Mouse (Mus musculus) megakaryocyte, embryonic 14.5 days (primary cell): ENCODE data around the gene Syne4. TPM values are rescaled to one million over a fixed set of nuclear protein-coding genes. Genes with fewer than 3 reads are reported as not detected.

Source experiments
- H3K27me3 ChIP-seq: replicated peaks from 2 replicates; pipeline ENCODE3; 2012; ENCODE audit warnings: inconsistent platforms
- H3K36me3 ChIP-seq: replicated peaks from 2 replicates; pipeline ENCODE3; 2012; ENCODE audit warnings: low read length, inconsistent platforms, mixed read lengths
- H3K4me1 ChIP-seq: 2 replicates; pipeline ENCODE4 v1.6.1; 2012; ENCODE audit warnings: inconsistent platforms
- H3K4me3 ChIP-seq: replicated peaks from 2 replicates; pipeline ENCODE3; 2012; ENCODE audit warnings: moderate library complexity, mild to moderate bottlenecking, inconsistent platforms
- H3K9me3 ChIP-seq: 2 replicates; pipeline ENCODE4 v1.6.1; 2012; ENCODE audit warnings: inconsistent platforms
- FLI1 ChIP-seq: IDR thresholded peaks from 2 replicates; pipeline ENCODE4 v1.6.1; 2012; ENCODE audit warnings: low read length, inconsistent platforms, mixed read lengths
- GATA1 ChIP-seq: IDR thresholded peaks from 3 replicates; pipeline ENCODE4 v1.6.1; 2012; ENCODE audit warnings: mixed read lengths, low read length, inconsistent platforms, borderline replicate concordance
- polyA plus RNA-seq: library from polyadenylated mRNA; stranded (reverse); fragments of >175 nt; gene quantifications from 2 replicates; pipeline ENCODE4 v1.2.3, GENCODE M21; 2012; ENCODE audit warnings: low replicate concordance; ENCODE audit not compliant: insufficient read depth

Gene Syne4
- polyA plus RNA-seq, 1 experiment = 2.6 TPM

GRCm38 (mm10) chr7:30363344-30363738, 48.7 kb downstream of the Syne4 start:
- H3K4me3 ChIP-seq = no peak overlapping the region
- TF ChIP-seq GATA1 = no peak
- no peak for TF ChIP-seq FLI1
- H3K9me3 ChIP-seq = no peaks in the 10 kb centered on the region
- no peaks in the 10 kb centered on the region for H3K36me3 ChIP-seq
- peaks cover 83% of the 10 kb centered on the region for H3K27me3 ChIP-seq
- peaks cover 3% of the 10 kb centered on the region; the same call in 1 of the 2 replicates for H3K4me1 ChIP-seq

- Histone ChIP-seq H3K27me3 (peaks cover 70% of the 10 kb centered on the region), H3K9me3 (no peaks in the 10 kb centered on the region), H3K4me3 (no peak overlapping the region), H3K4me1 (peaks cover 3% of the 10 kb centered on the region; the same call in 1 of the 2 replicates), H3K36me3 (no peaks in the 10 kb centered on the region)
- TF ChIP-seq FLI1 = no peak
- no peak for TF ChIP-seq GATA1
Observed at GRCm38 (mm10) chr7:30367466-30367865, 52.9 kb downstream of the Syne4 start.

Other genes starting within 250 kb of the Syne4 start
- gene Zfp82, start 241.9 kb upstream of the Syne4 start, polyA plus RNA-seq = 0.21 TPM in 1 of 2 replicates, not detected in the other
- gene Gm26920, start 224.4 kb upstream of the Syne4 start, polyA plus RNA-seq = not detected in 2 replicates
- gene Zfp566, start 224.3 kb upstream of the Syne4 start, polyA plus RNA-seq = 0.37 TPM in 1 of 2 replicates, not detected in the other
- gene Zfp260, start 220.0 kb upstream of the Syne4 start, polyA plus RNA-seq = 0.26 TPM in 1 of 2 replicates, not detected in the other
- gene Zfp382, start 192.9 kb upstream of the Syne4 start, polyA plus RNA-seq = not detected in 2 replicates
- 2.6 TPM in 1 of 2 replicates, not detected in the other for gene Zfp146, start 145.1 kb upstream of the Syne4 start, polyA plus RNA-seq
- 2.4 TPM in 1 of 2 replicates, not detected in the other for gene Cox7a1, start 130.7 kb upstream of the Syne4 start, polyA plus RNA-seq
- 122 and 208 TPM in 2 replicates for gene Capns1, start 116.0 kb upstream of the Syne4 start, polyA plus RNA-seq
- 13.7 and 67.3 TPM in 2 replicates for gene Polr2i, start 82.9 kb upstream of the Syne4 start, polyA plus RNA-seq
- 21.7 and 73.2 TPM in 2 replicates for gene Tbcb, start 82.5 kb upstream of the Syne4 start, polyA plus RNA-seq
- gene Ovol3, start 79.1 kb upstream of the Syne4 start, polyA plus RNA-seq = not detected in 2 replicates
- gene Thap8, start 34.7 kb upstream of the Syne4 start, polyA plus RNA-seq = not detected in 2 replicates
- 35.7 and 93.0 TPM in 2 replicates for gene Wdr62, start 34.4 kb upstream of the Syne4 start, polyA plus RNA-seq
- 0.34 TPM in 1 of 2 replicates, not detected in the other for gene Clip3, start 23.1 kb upstream of the Syne4 start, polyA plus RNA-seq
- gene Alkbh6, start 6.1 kb upstream of the Syne4 start, polyA plus RNA-seq = 78.7 and 108 TPM in 2 replicates
- 0.25 TPM in 1 of 2 replicates, not detected in the other for gene E130208F15Rik, start 6.9 kb downstream of the Syne4 start, polyA plus RNA-seq
- 9.8 and 13.7 TPM in 2 replicates for gene Sdhaf1, start 9.1 kb downstream of the Syne4 start, polyA plus RNA-seq
- not detected in 2 replicates for gene Lrfn3, start 48.0 kb downstream of the Syne4 start, polyA plus RNA-seq
- 20.9 and 273 TPM in 2 replicates for gene Tyrobp, start 99.0 kb downstream of the Syne4 start, polyA plus RNA-seq
- gene Hcst, start 105.0 kb downstream of the Syne4 start, polyA plus RNA-seq = 11.1 and 14.2 TPM in 2 replicates
- 8.3 and 10.0 TPM in 2 replicates for gene Nfkbid, start 106.9 kb downstream of the Syne4 start, polyA plus RNA-seq
- gene Aplp1, start 130.7 kb downstream of the Syne4 start, polyA plus RNA-seq = 2.1 and 5.5 TPM in 2 replicates
- gene Kirrel2, start 142.9 kb downstream of the Syne4 start, polyA plus RNA-seq = not detected in 2 replicates
- gene Nphs1, start 143.5 kb downstream of the Syne4 start, polyA plus RNA-seq = not detected in 2 replicates
- not detected in 2 replicates for gene Prodh2, start 178.8 kb downstream of the Syne4 start, polyA plus RNA-seq
- 12.9 and 43.1 TPM in 2 replicates for gene Arhgap33, start 220.3 kb downstream of the Syne4 start, polyA plus RNA-seq
- gene Hspb6, start 237.4 kb downstream of the Syne4 start, polyA plus RNA-seq = 6.0 and 17.2 TPM in 2 replicates
- gene Proser3, start 237.5 kb downstream of the Syne4 start, polyA plus RNA-seq = 11.6 and 51.8 TPM in 2 replicates
- gene Lin37, start 245.0 kb downstream of the Syne4 start, polyA plus RNA-seq = 49.3 and 62.3 TPM in 2 replicates
- gene U2af1l4, start 248.5 kb downstream of the Syne4 start, polyA plus RNA-seq = 52.8 and 64.1 TPM in 2 replicates
- 0.70 TPM in 1 of 2 replicates, not detected in the other for gene Gm49396, start 248.5 kb downstream of the Syne4 start, polyA plus RNA-seq
- 21.1 and 77.9 TPM in 2 replicates for gene Psenen, start 248.8 kb downstream of the Syne4 start, polyA plus RNA-seq